Mouse (Mus musculus) midbrain, embryonic 10.5 days (tissue): ENCODE measurements around the gene Zfp64. TPM values are rescaled to one million over a fixed set of nuclear protein-coding genes. Genes with fewer than 3 reads are reported as not detected.

Experiments
- DNase-seq: peaks from one replicate; pipeline ENCODE4 v3.0.0-alpha.2; 2017; ENCODE audit warnings: low spot score
- H3K27ac ChIP-seq: fragments of 300-500 bp; sonication (generic); replicated peaks from 2 replicates; pipeline ENCODE4 v1.5.1; 2016; ENCODE audit warnings: mild to moderate bottlenecking
- H3K27me3 ChIP-seq: fragments of 300-500 bp; sonication (generic); 2 replicates; pipeline ENCODE4 v1.6.1; 2016; ENCODE audit warnings: low read depth, mild to moderate bottlenecking; ENCODE audit not compliant: poor library complexity, severe bottlenecking
- H3K36me3 ChIP-seq: fragments of 300-500 bp; sonication (generic); 2 replicates; pipeline ENCODE4 v1.6.1; 2016; ENCODE audit warnings: mild to moderate bottlenecking, moderate library complexity
- H3K4me1 ChIP-seq: fragments of 300-500 bp; sonication (generic); 2 replicates; pipeline ENCODE4 v1.6.1; 2016
- H3K4me3 ChIP-seq: fragments of 300-500 bp; sonication (generic); 2 replicates; pipeline ENCODE4 v1.5.1; 2016; ENCODE audit warnings: mild to moderate bottlenecking, moderate library complexity
- H3K9me3 ChIP-seq: fragments of 300-500 bp; sonication (generic); replicated peaks from 2 replicates; pipeline ENCODE4 v1.6.1; 2016; ENCODE audit warnings: mild to moderate bottlenecking
- WGBS: fragments of 180-500 bp; shearing (Covaris S2); methylation state at CpG from one replicate; pipeline ENCODE4 v1.1.7; 2016; 5-methylcytosine and 5-hydroxymethylcytosine counted together
- polyA plus RNA-seq: library from polyadenylated mRNA; unstranded; fragments of >200 nt; fragmentation: Nextera tagmentation; extraction: Ambion mirVana; gene quantifications from 2 replicates; pipeline ENCODE4 v1.2.1, GENCODE M21; 2016

Zfp64 gene
- polyA plus RNA-seq, 1 experiment from 2014 or later = 38.0 TPM

DNA sequence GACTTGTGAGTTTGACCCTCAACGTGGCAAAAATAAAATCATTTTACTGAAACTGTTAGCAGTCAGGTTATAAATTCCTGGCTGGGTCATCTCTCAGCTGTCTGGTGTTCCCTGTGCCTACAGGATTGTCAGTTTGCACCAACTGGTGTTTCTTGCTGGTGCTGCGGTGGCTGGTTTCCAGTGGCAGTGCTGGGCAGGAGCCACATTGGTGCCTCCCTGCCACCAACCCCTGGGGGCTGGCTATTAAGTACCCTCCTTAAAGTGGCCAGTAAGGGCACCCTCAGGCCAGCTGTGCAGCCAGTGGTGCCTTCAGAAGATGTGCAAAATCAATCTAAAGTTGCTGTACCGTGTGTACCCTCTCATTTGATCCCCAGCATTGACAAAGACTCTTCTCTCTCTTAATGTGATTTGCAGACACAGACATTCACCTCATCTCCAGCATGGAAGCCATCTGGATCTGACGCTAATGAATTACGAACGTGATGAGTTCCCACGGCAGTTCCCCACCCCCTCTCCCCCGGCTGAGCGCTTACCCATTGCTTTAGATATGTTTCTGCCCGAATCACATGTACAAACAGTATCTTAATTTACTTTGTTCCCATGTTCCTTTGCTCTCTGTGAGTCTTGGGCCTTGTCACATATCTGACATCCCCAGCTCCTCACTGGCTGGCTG, 16.0 kb downstream of the Zfp64 start:
- Histone ChIP-seq H3K4me1 (no peaks in the 10 kb centered on the region), H3K36me3 (peaks cover 91% of the 10 kb centered on the region), H3K9me3 (no peaks in the 10 kb centered on the region), H3K27me3 (no peaks in the 10 kb centered on the region), H3K4me3 (no peak overlapping the region), H3K27ac (no peak overlapping the region)
- DNase-seq = no peak
- 94% methylated on average over 10 of the region's 10 CpGs for WGBS

DNA sequence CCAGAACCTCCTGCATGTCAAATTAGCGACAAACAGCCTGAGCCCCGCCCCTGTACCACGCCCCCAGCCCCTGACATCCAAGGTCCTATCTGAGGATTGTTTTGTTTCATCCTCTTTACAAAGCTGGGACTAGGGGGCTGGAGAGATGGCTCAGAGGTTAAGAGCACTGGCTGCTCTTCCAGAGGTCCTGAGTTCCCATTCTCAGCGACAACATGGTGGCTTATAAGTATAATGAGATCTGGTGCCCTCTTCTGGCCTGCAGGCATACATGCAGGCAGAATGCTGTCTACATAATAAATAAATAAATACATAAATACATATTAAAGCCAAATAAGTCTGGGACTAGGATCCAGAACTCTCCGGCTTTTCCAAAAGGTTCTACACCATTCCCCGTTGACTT, 18.5 kb downstream of the Zfp64 start:
- 90% methylated on average over 6 of the region's 6 CpGs for WGBS
- Histone ChIP-seq H3K36me3 (peaks cover 95% of the 10 kb centered on the region), H3K27ac (no peak overlapping the region), H3K9me3 (no peaks in the 10 kb centered on the region), H3K4me3 (no peak overlapping the region), H3K27me3 (no peaks in the 10 kb centered on the region), H3K4me1 (no peaks in the 10 kb centered on the region)
- no peak for DNase-seq

DNA sequence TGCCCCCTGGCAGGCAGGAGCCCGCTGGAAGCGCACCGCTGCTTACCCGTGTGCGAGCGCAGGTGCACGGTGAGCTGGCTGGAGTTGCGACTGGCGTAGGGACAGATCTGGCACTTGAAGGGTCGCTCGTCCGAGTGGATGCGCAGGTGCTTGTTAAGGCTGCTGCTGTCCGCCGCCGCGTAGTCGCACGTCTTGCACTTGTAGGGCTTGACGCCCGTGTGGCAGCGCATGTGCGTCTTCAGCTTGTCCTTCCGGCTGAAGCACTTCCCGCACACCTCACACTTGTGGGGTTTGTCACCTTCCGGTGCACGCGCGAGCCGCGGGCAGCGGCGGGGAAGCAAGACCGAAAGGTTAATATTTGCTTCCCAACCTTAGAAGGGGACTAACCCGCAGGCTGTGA, 20.2 kb downstream of the Zfp64 start:
- no peak for DNase-seq
- Histone ChIP-seq H3K9me3 (no peaks in the 10 kb centered on the region), H3K36me3 (peaks cover 99% of the 10 kb centered on the region), H3K4me3 (no peak overlapping the region), H3K27ac (no peak overlapping the region), H3K4me1 (no peaks in the 10 kb centered on the region), H3K27me3 (no peaks in the 10 kb centered on the region)
- 87% methylated on average over 35 of the region's 35 CpGs for WGBS

GRCm38 (mm10) chr2:168931686-168932085, 23.7 kb downstream of the Zfp64 start:
- DNase-seq = no peak
- no peaks in the 10 kb centered on the region for H3K27me3 ChIP-seq
- no peak overlapping the region for H3K4me3 ChIP-seq
- H3K9me3 ChIP-seq = no peaks in the 10 kb centered on the region
- peaks cover 84% of the 10 kb centered on the region for H3K36me3 ChIP-seq
- no peak overlapping the region for H3K27ac ChIP-seq
- no peaks in the 10 kb centered on the region for H3K4me1 ChIP-seq
- WGBS = 95% methylated on average over 14 of the region's 14 CpGs

DNA sequence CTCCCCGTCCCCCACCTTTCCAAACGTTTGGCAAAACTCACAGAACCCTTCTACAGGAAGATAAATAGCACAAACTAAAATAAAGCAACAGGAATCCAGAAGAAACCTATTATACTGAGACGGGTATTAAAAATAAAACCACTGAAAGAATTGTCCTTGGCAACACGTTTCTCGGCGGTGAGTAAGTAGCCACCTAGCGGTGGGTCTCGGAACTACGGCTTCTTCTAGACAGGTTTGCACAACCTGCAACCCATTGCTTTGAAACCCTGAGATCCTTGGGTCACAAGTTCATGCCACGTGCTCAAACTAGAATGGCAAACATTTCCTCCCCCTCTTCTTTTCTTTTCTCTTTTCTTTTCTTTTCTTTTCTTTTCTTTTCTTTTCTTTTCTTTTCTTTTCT, 25.7 kb downstream of the Zfp64 start:
- H3K4me1 ChIP-seq = no peaks in the 10 kb centered on the region
- 39% methylated on average over 10 of the region's 10 CpGs for WGBS
- no peak overlapping the region for H3K4me3 ChIP-seq
- H3K9me3 ChIP-seq = 0 out of 2 replicates have a peak, but pooled peaks cover 4% of the 10 kb centered on the region
- no peak overlapping the region for H3K27ac ChIP-seq
- H3K27me3 ChIP-seq = no peaks in the 10 kb centered on the region
- peak; percentile 71 for DNase-seq
- peaks cover 83% of the 10 kb centered on the region for H3K36me3 ChIP-seq

DNA sequence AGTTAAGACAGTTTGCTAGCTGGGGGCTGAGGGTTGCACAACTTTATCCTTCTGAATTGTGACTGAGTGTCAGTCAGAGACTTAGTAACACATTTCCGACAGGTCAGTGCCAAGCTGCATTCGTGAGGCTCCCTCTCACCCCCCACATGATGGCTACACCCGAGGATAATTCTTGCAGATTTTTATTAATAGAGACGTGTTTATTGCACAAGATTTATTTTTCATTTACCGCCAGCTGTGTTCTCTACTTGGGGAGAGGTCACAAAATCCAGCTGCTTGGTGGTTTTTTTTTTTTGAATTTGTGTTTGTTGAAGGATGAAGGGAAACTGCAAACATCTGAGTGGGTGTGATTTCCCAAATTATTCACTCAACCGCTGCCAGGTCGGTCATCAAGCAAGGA, 28.0 kb downstream of the Zfp64 start:
- Histone ChIP-seq H3K36me3 (peaks cover 64% of the 10 kb centered on the region), H3K27ac (no peak overlapping the region)
- 93% methylated on average over 7 of the region's 7 CpGs for WGBS

DNA sequence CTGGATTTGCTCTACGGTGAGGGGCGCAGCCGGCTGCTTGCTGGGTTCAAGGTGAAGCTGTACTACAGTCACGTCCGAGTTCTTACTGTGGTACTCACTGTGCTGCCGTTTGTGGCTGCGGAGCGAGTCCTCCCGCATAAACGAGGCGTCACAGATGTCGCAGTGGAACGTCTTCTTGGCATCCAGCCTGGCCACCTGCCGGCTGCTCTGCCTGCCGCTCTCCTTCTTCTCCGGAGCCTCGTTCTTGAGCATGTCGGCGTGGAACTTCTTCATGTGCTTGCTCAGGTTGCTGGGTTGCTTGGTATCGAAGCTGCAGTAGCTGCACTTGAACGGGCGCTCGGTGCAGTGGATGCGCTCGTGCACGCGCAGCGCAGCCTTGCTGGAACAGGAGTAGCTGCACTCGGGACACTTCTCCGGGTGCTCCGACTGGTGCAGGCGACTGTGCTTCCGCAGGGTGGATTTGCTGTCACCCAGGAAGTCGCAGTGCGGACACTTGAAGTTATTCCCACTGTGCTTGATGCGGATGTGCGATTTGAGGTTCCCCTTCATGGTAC, 29.1 kb downstream of the Zfp64 start:
- DNase-seq = no peak
- H3K4me3 ChIP-seq = no peak overlapping the region
- H3K27me3 ChIP-seq = no peaks in the 10 kb centered on the region
- H3K9me3 ChIP-seq = peaks cover 12% of the 10 kb centered on the region; the same call in 1 of the 2 replicates
- H3K4me1 ChIP-seq = no peaks in the 10 kb centered on the region
- peaks cover 60% of the 10 kb centered on the region for H3K36me3 ChIP-seq
- 92% methylated on average over 37 of the region's 37 CpGs for WGBS
- no peak overlapping the region for H3K27ac ChIP-seq

More for the DNA sequence above, 28.0 kb downstream of the Zfp64 start:
- Histone ChIP-seq H3K4me3 (no peak overlapping the region), H3K9me3 (peaks cover 5% of the 10 kb centered on the region; the same call in 1 of the 2 replicates), H3K27me3 (no peaks in the 10 kb centered on the region), H3K4me1 (no peaks in the 10 kb centered on the region)
- DNase-seq = no peak

- Histone ChIP-seq H3K4me3 (no peak overlapping the region), H3K36me3 (peaks cover 43% of the 10 kb centered on the region), H3K4me1 (no peaks in the 10 kb centered on the region), H3K27ac (no peak overlapping the region), H3K9me3 (peaks cover 12% of the 10 kb centered on the region; the same call in 1 of the 2 replicates), H3K27me3 (no peaks in the 10 kb centered on the region)
- peak; percentile 49 for DNase-seq
- WGBS = 18% methylated on average over 9 of the region's 9 CpGs
These were observed 31.7 kb downstream of the Zfp64 start for GRCm38 (mm10) chr2:168923706-168924105.

- Histone ChIP-seq H3K4me3 (no peak overlapping the region), H3K27me3 (no peaks in the 10 kb centered on the region), H3K9me3 (peaks cover 12% of the 10 kb centered on the region; the same call in 1 of the 2 replicates), H3K4me1 (no peaks in the 10 kb centered on the region), H3K27ac (no peak overlapping the region), H3K36me3 (peaks cover 36% of the 10 kb centered on the region)
- DNase-seq = no peak
- WGBS = 85% methylated on average over 5 of the region's 5 CpGs
These were observed 32.9 kb downstream of the Zfp64 start for GRCm38 (mm10) chr2:168922466-168922865.

GRCm38 (mm10) chr2:168920007-168920406, 35.4 kb downstream of the Zfp64 start:
- no peak overlapping the region for H3K4me3 ChIP-seq
- 49% methylated on average over 15 of the region's 15 CpGs for WGBS
- H3K27me3 ChIP-seq = peaks cover 2% of the 10 kb centered on the region; the same call in 1 of the 2 replicates
- H3K36me3 ChIP-seq = peaks cover 13% of the 10 kb centered on the region; the same call in 1 of the 2 replicates
- no peak for DNase-seq
- no peaks in the 10 kb centered on the region for H3K4me1 ChIP-seq
- H3K27ac ChIP-seq = no peak overlapping the region
- peaks cover 8% of the 10 kb centered on the region; the same call in 1 of the 2 replicates for H3K9me3 ChIP-seq

GRCm38 (mm10) chr2:168912901-168913721, 42.3 kb downstream of the Zfp64 start:
- peaks cover 27% of the 10 kb centered on the region for H3K4me1 ChIP-seq

GRCm38 (mm10) chr2:168912051-168912891, 43.1 kb downstream of the Zfp64 start:
- no peaks in the 10 kb centered on the region; the same call in 1 of the 2 replicates for H3K9me3 ChIP-seq
- peaks cover 70% of the 10 kb centered on the region for H3K27me3 ChIP-seq
- WGBS = under 1% methylated on average over 70 of the region's 70 CpGs
- H3K36me3 ChIP-seq = no peaks in the 10 kb centered on the region
- peaks cover 27% of the 10 kb centered on the region for H3K4me1 ChIP-seq
- peak overlapping the region; percentile 24 for H3K27ac ChIP-seq
- peak overlapping the region; percentile 60 for H3K4me3 ChIP-seq
- peak; percentile 51 for DNase-seq

More at GRCm38 (mm10) chr2:168912901-168913721, 42.3 kb downstream of the Zfp64 start:
- no peaks in the 10 kb centered on the region for H3K36me3 ChIP-seq
- H3K9me3 ChIP-seq = no peaks in the 10 kb centered on the region; the same call in 1 of the 2 replicates
- H3K27ac ChIP-seq = no peak overlapping the region
- H3K4me3 ChIP-seq = peak overlapping the region; percentile 60
- H3K27me3 ChIP-seq = peaks cover 64% of the 10 kb centered on the region
- peak; percentile 36 for DNase-seq
- WGBS = 1% methylated on average over 31 of the region's 31 CpGs
